Mouse (Mus musculus): ENCODE data around the gene Pex14. TPM values are rescaled to one million over a fixed set of nuclear protein-coding genes. Genes with fewer than 3 reads are reported as not detected.

Pex14 gene
- total RNA-seq, 2 experiments from 2014 or later: 0.91 to 5.4 TPM

GRCm38 (mm10) chr4:149002441-149003093 lies 97.1 kb downstream of the Pex14 start:
- ATAC-seq (replicated peaks; ENCODE audit: low FRiP score, poor library complexity, severe bottlenecking): no peak

GRCm38 (mm10) chr4:149001515-149001914 lies 98.2 kb downstream of the Pex14 start:
- no peak for ATAC-seq (replicated peaks; ENCODE audit: low FRiP score, poor library complexity, severe bottlenecking)

GRCm38 (mm10) chr4:149000746-149001145 lies 98.9 kb downstream of the Pex14 start:
- ATAC-seq (replicated peaks; ENCODE audit: low FRiP score, poor library complexity, severe bottlenecking): no peak

- no peak for ATAC-seq (replicated peaks; ENCODE audit: low FRiP score, poor library complexity, severe bottlenecking)
Measured at GRCm38 (mm10) chr4:148993948-148994347, 105.7 kb downstream of the Pex14 start.

GRCm38 (mm10) chr4:148990038-148990437 lies 109.6 kb downstream of the Pex14 start:
- ATAC-seq (replicated peaks; ENCODE audit: low FRiP score, poor library complexity, severe bottlenecking): no peak

GRCm38 (mm10) chr4:148985541-148986476 lies 113.9 kb downstream of the Pex14 start:
- no peak for ATAC-seq (replicated peaks; ENCODE audit: low FRiP score, poor library complexity, severe bottlenecking)

GRCm38 (mm10) chr4:148984701-148985540 lies 114.8 kb downstream of the Pex14 start:
- ATAC-seq (replicated peaks; ENCODE audit: low FRiP score, poor library complexity, severe bottlenecking): no peak

- no peak for ATAC-seq (replicated peaks; ENCODE audit: low FRiP score, poor library complexity, severe bottlenecking)
Measured at GRCm38 (mm10) chr4:148982274-148982673, 117.4 kb downstream of the Pex14 start.

- ATAC-seq (replicated peaks; ENCODE audit: low FRiP score, poor library complexity, severe bottlenecking): no peak
Measured at GRCm38 (mm10) chr4:148979837-148980236, 119.8 kb downstream of the Pex14 start.

GRCm38 (mm10) chr4:148978926-148979325 lies 120.8 kb downstream of the Pex14 start:
- ATAC-seq (replicated peaks; ENCODE audit: low FRiP score, poor library complexity, severe bottlenecking): no peak

GRCm38 (mm10) chr4:148978221-148978855 lies 121.3 kb downstream of the Pex14 start:
- no peak for ATAC-seq (replicated peaks; ENCODE audit: low FRiP score, poor library complexity, severe bottlenecking)

- ATAC-seq (replicated peaks; ENCODE audit: low FRiP score, poor library complexity, severe bottlenecking): no peak
Measured at GRCm38 (mm10) chr4:148974833-148975232, 124.8 kb downstream of the Pex14 start.

GRCm38 (mm10) chr4:148973387-148973786 lies 126.3 kb downstream of the Pex14 start:
- ATAC-seq (replicated peaks; ENCODE audit: low FRiP score, poor library complexity, severe bottlenecking): no peak

- ATAC-seq (replicated peaks; ENCODE audit: low FRiP score, poor library complexity, severe bottlenecking): no peak
Measured at GRCm38 (mm10) chr4:148972707-148973106, 127.0 kb downstream of the Pex14 start.

GRCm38 (mm10) chr4:148971613-148972242 lies 127.9 kb downstream of the Pex14 start:
- ATAC-seq (replicated peaks; ENCODE audit: low FRiP score, poor library complexity, severe bottlenecking): no peak

GRCm38 (mm10) chr4:148970742-148971141 lies 128.9 kb downstream of the Pex14 start:
- no peak for ATAC-seq (replicated peaks; ENCODE audit: low FRiP score, poor library complexity, severe bottlenecking)

GRCm38 (mm10) chr4:148969610-148970009 lies 130.1 kb downstream of the Pex14 start:
- ATAC-seq (replicated peaks; ENCODE audit: low FRiP score, poor library complexity, severe bottlenecking): no peak

GRCm38 (mm10) chr4:148968859-148969258 lies 130.8 kb downstream of the Pex14 start:
- no peak for ATAC-seq (replicated peaks; ENCODE audit: low FRiP score, poor library complexity, severe bottlenecking)

GRCm38 (mm10) chr4:148966132-148966531 lies 133.5 kb downstream of the Pex14 start:
- ATAC-seq (replicated peaks; ENCODE audit: low FRiP score, poor library complexity, severe bottlenecking): no peak
